Mouse (Mus musculus): ENCODE measurements around the gene Tctex1d4. TPM values are rescaled to one million over a fixed set of nuclear protein-coding genes. Genes with fewer than 3 reads are reported as not detected.

Tctex1d4 gene
- polyA plus RNA-seq, 1 experiment from 2014 or later, result 1.5 TPM

DNA sequence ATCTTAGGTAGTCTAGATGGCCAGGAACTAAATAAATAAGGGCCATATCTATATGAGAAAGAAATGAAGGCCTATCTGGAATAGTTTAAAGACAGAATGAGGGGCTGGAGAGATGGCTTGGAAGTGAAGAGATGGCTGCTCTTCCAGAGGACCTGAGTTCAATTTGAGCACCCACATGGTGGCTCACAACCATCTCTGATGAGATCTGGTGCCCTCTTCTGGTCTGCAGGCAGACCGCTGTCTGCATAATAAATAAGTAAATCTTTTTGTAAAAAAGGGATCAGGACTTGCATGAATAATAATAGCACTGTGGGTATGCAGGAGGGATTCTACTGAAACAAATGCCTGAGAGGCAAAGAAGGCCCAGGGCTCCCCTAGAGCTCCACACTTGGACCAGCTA, 13.4 kb upstream of the Tctex1d4 start:
- H3K4me1 ChIP-seq (ENCODE audit: control insufficient read depth, insufficient read depth, low read depth, low read length), result no peaks in the 10 kb centered on the region
- no peak for ATAC-seq
- no peaks in the 10 kb centered on the region for H3K9me3 ChIP-seq (ENCODE audit: control insufficient read depth, low read length)
- H3K4me3 ChIP-seq (ENCODE audit: low read length), result no peak overlapping the region
- H3K9ac ChIP-seq (ENCODE audit: low read depth, low read length), result no peak overlapping the region
- WGBS, result 95% methylated on average over 1 of the region's 1 CpGs
- H3K27ac ChIP-seq (ENCODE audit: low read depth, low read length), result no peak overlapping the region
- peaks cover 26% of the 10 kb centered on the region for H3K36me3 ChIP-seq (ENCODE audit: control insufficient read depth, insufficient read depth, low read length)
- no peaks in the 10 kb centered on the region for H3K27me3 ChIP-seq (replicated peaks; ENCODE audit: control insufficient read depth, insufficient read depth, low read length)
- no peak overlapping the region for H3K4me2 ChIP-seq (ENCODE audit: low read length)

DNA sequence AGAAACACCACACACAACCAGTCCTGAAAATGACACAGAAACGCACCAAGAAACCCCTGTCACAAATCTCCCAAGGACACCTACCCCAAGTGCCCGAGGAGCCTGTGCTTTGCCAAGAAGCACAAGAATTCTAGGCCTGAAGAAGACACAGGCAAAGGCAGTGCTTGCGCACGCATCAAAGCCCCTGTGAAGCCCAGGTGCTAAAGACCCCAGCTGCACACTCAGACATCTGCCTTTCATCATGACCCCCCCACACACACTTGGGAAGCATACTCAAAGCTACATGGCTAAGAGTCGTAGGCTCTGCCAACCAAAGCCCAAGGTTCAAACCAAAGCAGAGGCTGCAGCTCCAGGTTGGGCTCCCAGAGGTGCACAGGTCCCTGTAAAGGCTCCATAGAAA, 11.0 kb upstream of the Tctex1d4 start:
- H3K27me3 ChIP-seq (replicated peaks; ENCODE audit: control insufficient read depth, insufficient read depth, low read length), result no peaks in the 10 kb centered on the region
- H3K9ac ChIP-seq (ENCODE audit: low read depth, low read length), result no peak overlapping the region
- no peak overlapping the region for H3K4me2 ChIP-seq (ENCODE audit: low read length)
- no peak for ATAC-seq
- no peak overlapping the region for H3K27ac ChIP-seq (ENCODE audit: low read depth, low read length)
- H3K4me3 ChIP-seq (ENCODE audit: low read length), result no peak overlapping the region
- H3K4me1 ChIP-seq (ENCODE audit: control insufficient read depth, insufficient read depth, low read depth, low read length), result peaks cover 5% of the 10 kb centered on the region
- H3K9me3 ChIP-seq (ENCODE audit: control insufficient read depth, low read length), result no peaks in the 10 kb centered on the region
- WGBS, result 93% methylated on average over 5 of the region's 5 CpGs
- H3K36me3 ChIP-seq (ENCODE audit: control insufficient read depth, insufficient read depth, low read length), result peaks cover 14% of the 10 kb centered on the region

DNA sequence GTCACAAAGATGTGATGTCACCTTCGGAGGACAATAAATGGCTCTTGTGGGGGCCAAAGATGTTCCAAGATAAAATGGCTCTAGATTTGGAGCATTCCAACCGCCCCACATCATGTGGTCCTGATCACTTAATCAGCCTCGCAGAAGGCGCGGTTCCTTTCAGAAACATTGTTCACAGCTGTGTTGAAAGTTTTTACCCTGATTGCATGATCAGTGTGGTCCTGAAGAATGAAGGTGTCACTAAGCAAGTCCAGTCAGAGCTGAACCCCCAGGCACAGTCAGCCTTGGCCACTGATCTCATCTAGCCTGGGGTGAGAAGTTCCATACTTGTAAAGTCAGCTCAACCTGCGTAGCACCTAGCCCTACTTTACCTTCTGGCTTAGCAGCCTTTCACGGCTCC, 8.7 kb upstream of the Tctex1d4 start:
- peaks cover 11% of the 10 kb centered on the region; the same call in 1 of the 2 replicates for H3K36me3 ChIP-seq (ENCODE audit: control insufficient read depth, insufficient read depth, low read length)
- 90% methylated on average over 7 of the region's 7 CpGs for WGBS
- no peak overlapping the region for H3K27ac ChIP-seq (ENCODE audit: low read depth, low read length)
- no peak overlapping the region for H3K4me3 ChIP-seq (ENCODE audit: low read length)
- no peak overlapping the region for H3K9ac ChIP-seq (ENCODE audit: low read depth, low read length)
- no peak for ATAC-seq
- no peaks in the 10 kb centered on the region for H3K27me3 ChIP-seq (replicated peaks; ENCODE audit: control insufficient read depth, insufficient read depth, low read length)
- H3K9me3 ChIP-seq (ENCODE audit: control insufficient read depth, low read length), result no peaks in the 10 kb centered on the region
- H3K4me2 ChIP-seq (ENCODE audit: low read length), result no peak overlapping the region
- peaks cover 12% of the 10 kb centered on the region for H3K4me1 ChIP-seq (ENCODE audit: control insufficient read depth, insufficient read depth, low read depth, low read length)

DNA sequence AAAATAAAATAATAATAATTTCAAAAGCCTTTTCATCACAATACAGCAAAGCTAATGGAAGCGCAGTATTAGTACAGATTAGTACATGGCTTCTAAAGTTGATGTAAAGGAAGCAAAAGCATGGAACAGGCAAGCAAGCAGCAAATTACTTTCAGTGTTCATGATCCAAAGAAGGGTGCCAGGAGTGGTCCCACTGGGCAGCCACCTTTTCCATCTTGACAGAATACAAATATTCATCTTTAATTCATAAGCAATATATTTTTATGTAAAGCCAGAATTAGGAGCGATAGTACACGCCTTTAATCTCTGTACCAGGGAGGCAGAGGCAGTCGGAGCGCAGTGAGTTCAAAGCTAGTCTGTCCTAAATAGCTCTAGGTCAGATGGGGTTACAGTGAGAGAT, 7.0 kb upstream of the Tctex1d4 start:
- Histone ChIP-seq H3K27ac (ENCODE audit: low read depth, low read length) (peak overlapping the region; percentile 76), H3K4me3 (ENCODE audit: low read length) (peak overlapping the region; percentile 72), H3K9ac (ENCODE audit: low read depth, low read length) (peak overlapping the region; percentile 74), H3K4me2 (ENCODE audit: low read length) (peak overlapping the region; percentile 85), H3K4me1 (ENCODE audit: control insufficient read depth, insufficient read depth, low read depth, low read length) (peaks cover 12% of the 10 kb centered on the region), H3K27me3 (replicated peaks; ENCODE audit: control insufficient read depth, insufficient read depth, low read length) (no peaks in the 10 kb centered on the region), H3K36me3 (ENCODE audit: control insufficient read depth, insufficient read depth, low read length) (peaks cover 2% of the 10 kb centered on the region; the same call in 1 of the 2 replicates), H3K9me3 (ENCODE audit: control insufficient read depth, low read length) (no peaks in the 10 kb centered on the region)
- WGBS, result 75% methylated on average over 5 of the region's 5 CpGs
- no peak for ATAC-seq

DNA sequence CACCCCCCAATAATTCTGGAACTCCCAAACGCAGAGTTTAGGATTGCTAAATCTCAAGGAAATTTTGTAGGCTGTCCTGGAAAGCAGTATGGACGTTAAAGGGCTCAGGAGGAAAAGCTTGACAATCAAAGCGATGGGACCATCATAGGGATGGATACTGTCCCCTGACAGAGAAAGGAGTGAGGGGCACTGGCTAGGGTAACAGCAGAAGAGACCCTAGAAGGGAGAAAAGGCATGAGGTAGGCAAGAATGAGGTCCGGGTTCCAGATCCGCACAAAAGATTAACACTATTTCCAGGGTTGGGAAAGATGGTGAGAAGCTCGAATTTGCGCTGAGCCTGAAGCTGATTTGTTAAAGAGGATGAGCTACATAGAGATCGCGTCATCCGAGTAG, 6.5 kb upstream of the Tctex1d4 start:
- Histone ChIP-seq H3K9me3 (ENCODE audit: control insufficient read depth, low read length) (no peaks in the 10 kb centered on the region), H3K27ac (ENCODE audit: low read depth, low read length) (peak overlapping the region; percentile 76), H3K36me3 (ENCODE audit: control insufficient read depth, insufficient read depth, low read length) (no peaks in the 10 kb centered on the region; the same call in 1 of the 2 replicates), H3K4me3 (ENCODE audit: low read length) (peak overlapping the region; percentile 72), H3K4me2 (ENCODE audit: low read length) (peak overlapping the region; percentile 85), H3K9ac (ENCODE audit: low read depth, low read length) (peak overlapping the region; percentile 74), H3K27me3 (replicated peaks; ENCODE audit: control insufficient read depth, insufficient read depth, low read length) (no peaks in the 10 kb centered on the region), H3K4me1 (ENCODE audit: control insufficient read depth, insufficient read depth, low read depth, low read length) (peaks cover 14% of the 10 kb centered on the region)
- 8% methylated on average over 10 of the region's 10 CpGs for WGBS
- no peak; the same call in 1 of the 2 replicates for ATAC-seq

DNA sequence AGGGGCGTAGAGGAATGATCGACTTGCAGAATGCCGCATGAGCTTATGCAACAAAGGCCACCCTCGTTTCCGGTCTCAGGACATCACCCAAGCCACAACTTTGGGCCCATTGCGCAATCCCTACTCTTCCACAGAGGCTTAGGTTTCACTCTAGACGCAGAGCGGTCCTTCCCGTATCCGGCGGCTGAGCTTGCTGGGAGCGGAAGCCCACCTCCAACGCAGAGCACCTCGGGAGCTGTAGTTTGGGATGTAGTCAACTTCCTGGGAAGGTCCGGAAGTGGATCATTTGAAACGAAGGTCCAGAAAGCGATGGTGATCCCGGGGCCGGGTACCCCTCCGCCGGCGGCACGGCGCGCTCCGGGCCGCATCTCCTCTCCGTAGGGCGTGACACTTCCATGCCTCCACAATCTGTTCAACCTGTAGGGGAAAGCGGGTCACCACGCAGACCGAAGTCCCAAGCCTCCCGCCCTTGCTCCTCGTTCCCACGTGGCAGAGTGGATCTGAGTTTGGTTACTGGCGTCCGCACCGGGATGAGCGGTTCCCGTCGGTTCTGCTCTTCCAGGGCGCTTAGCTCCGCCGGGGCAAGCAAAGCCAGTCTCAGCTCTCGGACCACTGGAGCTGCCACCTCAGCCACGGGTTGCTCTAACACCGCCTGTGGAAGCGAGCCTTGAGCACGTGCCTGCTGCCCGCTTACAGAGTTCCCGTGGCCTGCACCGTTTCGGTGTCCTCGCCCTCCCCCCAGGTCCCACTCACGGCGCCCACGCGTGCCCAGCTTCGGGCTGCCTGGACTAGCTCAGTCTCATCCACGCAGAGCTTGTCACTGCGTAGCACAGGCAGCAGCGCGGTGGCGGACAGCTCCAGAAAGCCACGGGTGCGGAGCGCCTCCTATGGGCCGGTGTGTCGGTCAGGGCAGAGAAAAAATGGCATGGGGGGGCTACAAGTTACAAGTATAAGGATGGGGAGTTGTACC, 5.9 kb upstream of the Tctex1d4 start:
- H3K36me3 ChIP-seq (ENCODE audit: control insufficient read depth, insufficient read depth, low read length), result no peaks in the 10 kb centered on the region

DNA sequence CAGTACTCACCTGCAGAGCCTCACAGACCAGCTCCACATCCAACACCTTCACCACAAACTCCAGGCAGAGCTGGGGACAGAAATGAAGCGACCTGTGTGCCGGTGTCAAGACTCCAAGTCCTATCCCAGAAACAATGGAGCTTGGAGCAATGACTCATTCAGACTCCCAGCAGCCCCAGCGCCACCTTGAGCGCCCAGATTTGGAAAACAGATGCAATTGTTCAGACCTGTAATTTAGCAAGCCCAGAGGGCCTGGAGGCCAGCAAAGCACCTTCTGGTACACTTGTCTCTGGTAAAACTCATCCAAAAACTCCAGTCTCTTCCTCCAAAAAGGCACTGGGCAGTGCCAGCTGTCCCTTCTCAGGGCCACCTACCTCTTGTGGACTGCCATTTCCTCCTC, 4.4 kb upstream of the Tctex1d4 start:
- ATAC-seq, result no peak
- H3K9ac ChIP-seq (ENCODE audit: low read depth, low read length), result no peak overlapping the region
- WGBS, result 85% methylated on average over 4 of the region's 4 CpGs

More for the DNA sequence above, 5.9 kb upstream of the Tctex1d4 start:
- peak; percentile 96 for ATAC-seq
- no peaks in the 10 kb centered on the region for H3K9me3 ChIP-seq (ENCODE audit: control insufficient read depth, low read length)
- peak overlapping the region; percentile 76 for H3K27ac ChIP-seq (ENCODE audit: low read depth, low read length)
- peak overlapping the region; percentile 74 for H3K9ac ChIP-seq (ENCODE audit: low read depth, low read length)
- WGBS, result 0% methylated on average over 67 of the region's 69 CpGs
- H3K4me1 ChIP-seq (ENCODE audit: control insufficient read depth, insufficient read depth, low read depth, low read length), result peaks cover 21% of the 10 kb centered on the region
- H3K4me3 ChIP-seq (ENCODE audit: low read length), result peak overlapping the region; percentile 72
- H3K4me2 ChIP-seq (ENCODE audit: low read length), result peak overlapping the region; percentile 99
- H3K27me3 ChIP-seq (replicated peaks; ENCODE audit: control insufficient read depth, insufficient read depth, low read length), result no peaks in the 10 kb centered on the region

DNA sequence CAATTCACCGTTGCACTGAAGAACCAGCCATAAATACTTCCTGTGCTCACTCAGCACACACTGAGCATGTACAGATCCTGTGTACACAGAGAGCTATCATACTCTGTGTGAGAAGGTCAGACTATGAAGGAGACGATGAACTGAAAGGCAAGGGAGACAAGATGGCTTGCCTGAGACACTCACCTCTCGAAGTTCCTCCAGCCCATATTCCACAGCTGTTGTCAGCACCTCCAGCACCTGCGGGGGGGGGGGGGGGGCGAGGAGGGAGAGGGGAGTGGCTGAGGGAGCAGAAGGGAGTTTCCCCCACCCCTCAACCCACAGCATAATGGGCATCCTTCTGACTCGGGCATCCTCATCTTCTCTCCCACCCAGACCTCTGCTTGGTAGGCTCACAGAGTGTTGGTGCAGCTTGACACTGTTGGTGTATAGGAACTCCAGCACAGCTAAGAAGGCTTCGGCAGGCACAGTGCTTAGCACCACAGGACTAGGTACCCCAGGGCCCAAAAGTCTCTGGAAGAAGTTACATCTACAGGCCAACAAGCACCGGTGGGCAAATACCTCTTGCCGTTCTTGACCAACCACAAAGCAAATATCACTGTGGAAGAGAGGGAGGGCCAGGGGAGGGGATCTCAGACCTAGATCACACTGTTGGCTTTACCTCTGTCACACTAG, 2.9 kb upstream of the Tctex1d4 start:
- ATAC-seq, result no peak
- H3K36me3 ChIP-seq (ENCODE audit: control insufficient read depth, insufficient read depth, low read length), result peaks cover 12% of the 10 kb centered on the region
- WGBS, result 83% methylated on average over 7 of the region's 9 CpGs

More for the DNA sequence above, 4.4 kb upstream of the Tctex1d4 start:
- Histone ChIP-seq H3K36me3 (ENCODE audit: control insufficient read depth, insufficient read depth, low read length) (peaks cover under 1% of the 10 kb centered on the region; the same call in 1 of the 2 replicates), H3K9me3 (ENCODE audit: control insufficient read depth, low read length) (no peaks in the 10 kb centered on the region), H3K4me1 (ENCODE audit: control insufficient read depth, insufficient read depth, low read depth, low read length) (peaks cover 23% of the 10 kb centered on the region), H3K27me3 (replicated peaks; ENCODE audit: control insufficient read depth, insufficient read depth, low read length) (no peaks in the 10 kb centered on the region), H3K27ac (ENCODE audit: low read depth, low read length) (no peak overlapping the region), H3K4me2 (ENCODE audit: low read length) (no peak overlapping the region), H3K4me3 (ENCODE audit: low read length) (no peak overlapping the region)

DNA sequence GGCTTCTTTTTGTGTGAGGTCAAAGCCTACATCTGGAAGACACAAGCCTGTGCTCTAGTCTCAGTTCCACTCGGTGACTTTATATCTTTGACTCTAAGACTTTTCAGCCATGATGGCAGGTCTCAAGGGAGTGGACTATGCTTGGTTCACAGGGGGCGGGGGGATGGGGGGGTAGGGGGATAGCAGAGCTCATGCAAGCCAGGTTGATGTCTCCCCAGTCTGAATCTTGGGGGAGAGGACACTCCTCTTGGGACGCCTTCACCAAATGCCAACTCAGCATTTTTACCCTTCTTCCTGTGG, 2.4 kb upstream of the Tctex1d4 start:
- 98% methylated on average over 3 of the region's 3 CpGs for WGBS
- Histone ChIP-seq H3K27ac (ENCODE audit: low read depth, low read length) (no peak overlapping the region), H3K4me3 (ENCODE audit: low read length) (no peak overlapping the region), H3K9me3 (ENCODE audit: control insufficient read depth, low read length) (no peaks in the 10 kb centered on the region), H3K4me1 (ENCODE audit: control insufficient read depth, insufficient read depth, low read depth, low read length) (peaks cover 23% of the 10 kb centered on the region), H3K27me3 (replicated peaks; ENCODE audit: control insufficient read depth, insufficient read depth, low read length) (no peaks in the 10 kb centered on the region), H3K36me3 (ENCODE audit: control insufficient read depth, insufficient read depth, low read length) (peaks cover 15% of the 10 kb centered on the region), H3K9ac (ENCODE audit: low read depth, low read length) (no peak overlapping the region), H3K4me2 (ENCODE audit: low read length) (no peak overlapping the region)
- ATAC-seq, result no peak

More for the DNA sequence above, 2.9 kb upstream of the Tctex1d4 start:
- Histone ChIP-seq H3K9ac (ENCODE audit: low read depth, low read length) (no peak overlapping the region), H3K27me3 (replicated peaks; ENCODE audit: control insufficient read depth, insufficient read depth, low read length) (no peaks in the 10 kb centered on the region), H3K4me3 (ENCODE audit: low read length) (no peak overlapping the region), H3K27ac (ENCODE audit: low read depth, low read length) (no peak overlapping the region), H3K9me3 (ENCODE audit: control insufficient read depth, low read length) (no peaks in the 10 kb centered on the region), H3K4me2 (ENCODE audit: low read length) (no peak overlapping the region), H3K4me1 (ENCODE audit: control insufficient read depth, insufficient read depth, low read depth, low read length) (peaks cover 23% of the 10 kb centered on the region)
